Mouse (Mus musculus) heart, embryonic 11.5 days (tissue): ENCODE measurements at regions not wholly inside any gene's neighbourhood (a gene's known extent, or its start where the extent isn't known, plus 50 kb on each side); places are given as distances from the start of the nearest gene placed in this dataset.
A peak's percentile ranks its signal among the peaks of the same experiment; 100 is the strongest.

Source experiments
- ATAC-seq: fragments of 200-750 bp; cut with Nextera tagmentation; replicated peaks from 2 replicates; pipeline ENCODE4 v1.8.0; 2017; ENCODE audit warnings: moderate library complexity; ENCODE audit not compliant: insufficient number of reproducible peaks, low FRiP score, low TSS enrichment
- H3K27ac ChIP-seq: fragments of 300-500 bp; sonication (generic); 2 replicates; pipeline ENCODE4 v1.5.1; 2014; ENCODE audit warnings: mild to moderate bottlenecking, low read depth, low read length
- H3K27me3 ChIP-seq: fragments of 300-500 bp; sonication (generic); 2 replicates; pipeline ENCODE4 v1.6.1; 2014; ENCODE audit warnings: mild to moderate bottlenecking, low read length, mixed read lengths; ENCODE audit not compliant: control insufficient read depth, insufficient read depth
- H3K36me3 ChIP-seq: fragments of 300-500 bp; sonication (generic); 2 replicates; pipeline ENCODE4 v1.6.1; 2014; ENCODE audit warnings: mild to moderate bottlenecking, low read length, moderate library complexity, mixed read lengths; ENCODE audit not compliant: control insufficient read depth, insufficient read depth
- H3K4me1 ChIP-seq: fragments of 300-500 bp; sonication (generic); 2 replicates; pipeline ENCODE4 v1.6.1; 2014; ENCODE audit warnings: low read length; ENCODE audit not compliant: control insufficient read depth, insufficient read depth
- H3K4me2 ChIP-seq: fragments of 300-500 bp; sonication (generic); 2 replicates; pipeline ENCODE4 v1.6.1; 2014; ENCODE audit warnings: mild to moderate bottlenecking, moderate library complexity
- H3K4me3 ChIP-seq: fragments of 300-500 bp; sonication (generic); 2 replicates; pipeline ENCODE4 v1.5.1; 2014; ENCODE audit warnings: low read depth, low read length
- H3K9ac ChIP-seq: fragments of 300-500 bp; sonication (generic); 2 replicates; pipeline ENCODE4 v1.6.1; 2014; ENCODE audit warnings: mild to moderate bottlenecking, low read depth, low read length, moderate library complexity
- H3K9me3 ChIP-seq: fragments of 300-500 bp; sonication (generic); replicated peaks from 2 replicates; pipeline ENCODE4 v1.6.1; 2016; ENCODE audit warnings: low read length; ENCODE audit not compliant: control insufficient read depth
- WGBS: fragments of 180-500 bp; shearing (Covaris S2); extraction: QIAGEN DNeasy Blood & Tissue Kit; methylation state at CpG from one replicate; pipeline ENCODE4 v1.1.7; 2014; ENCODE audit not compliant: insufficient replicate concordance; 5-methylcytosine and 5-hydroxymethylcytosine counted together

- Histone ChIP-seq H3K9ac (no peak overlapping the region), H3K36me3 (no peaks in the 10 kb centered on the region), H3K9me3 (no peaks in the 10 kb centered on the region), H3K4me2 (0 out of 2 replicates have a peak overlapping the region, but pooled peaks have one; percentile 7), H3K27ac (peak overlapping the region; percentile 85), H3K4me1 (peaks cover 10% of the 10 kb centered on the region), H3K27me3 (no peaks in the 10 kb centered on the region), H3K4me3 (no peak overlapping the region)
- ATAC-seq = no peak
- 19% methylated on average over 8 of the region's 8 CpGs for WGBS
These were observed 153.5 kb upstream of the Phactr1 start for GRCm38 (mm10) chr13:42526966-42527365.

GRCm38 (mm10) chr13:42528169-42528568, 152.3 kb upstream of the Phactr1 start:
- Histone ChIP-seq H3K27ac (no peak overlapping the region), H3K36me3 (no peaks in the 10 kb centered on the region), H3K9me3 (no peaks in the 10 kb centered on the region), H3K9ac (no peak overlapping the region), H3K4me1 (peaks cover 10% of the 10 kb centered on the region), H3K27me3 (no peaks in the 10 kb centered on the region), H3K4me2 (no peak overlapping the region), H3K4me3 (no peak overlapping the region)
- ATAC-seq = no peak
- WGBS = 76% methylated on average over 2 of the region's 2 CpGs

- Histone ChIP-seq H3K27ac (no peak overlapping the region), H3K4me3 (no peak overlapping the region), H3K27me3 (no peaks in the 10 kb centered on the region), H3K36me3 (no peaks in the 10 kb centered on the region), H3K4me2 (no peak overlapping the region), H3K4me1 (no peaks in the 10 kb centered on the region), H3K9ac (no peak overlapping the region), H3K9me3 (peaks cover 6% of the 10 kb centered on the region; the same call in 1 of the 2 replicates)
- WGBS = 56% methylated on average over 7 of the region's 7 CpGs
- ATAC-seq = no peak
These were observed 143.8 kb upstream of the Phactr1 start for GRCm38 (mm10) chr13:42536501-42537210.

- H3K27ac ChIP-seq = no peak overlapping the region
- 71% methylated on average over 2 of the region's 2 CpGs for WGBS
- H3K9me3 ChIP-seq = peaks cover 6% of the 10 kb centered on the region; the same call in 1 of the 2 replicates
- no peak for ATAC-seq
- H3K4me2 ChIP-seq = no peak overlapping the region
- no peaks in the 10 kb centered on the region for H3K27me3 ChIP-seq
- H3K9ac ChIP-seq = no peak overlapping the region
- H3K4me3 ChIP-seq = no peak overlapping the region
- H3K4me1 ChIP-seq = no peaks in the 10 kb centered on the region
- no peaks in the 10 kb centered on the region for H3K36me3 ChIP-seq
These were observed 142.4 kb upstream of the Phactr1 start for GRCm38 (mm10) chr13:42538046-42538445.

GRCm38 (mm10) chr13:42544536-42545094, 135.8 kb upstream of the Phactr1 start:
- Histone ChIP-seq H3K36me3 (no peaks in the 10 kb centered on the region), H3K4me2 (no peak overlapping the region), H3K27ac (no peak overlapping the region), H3K4me3 (no peak overlapping the region), H3K9me3 (peaks cover 6% of the 10 kb centered on the region; the same call in 1 of the 2 replicates), H3K9ac (no peak overlapping the region), H3K4me1 (peaks cover 4% of the 10 kb centered on the region; the same call in 1 of the 2 replicates), H3K27me3 (no peaks in the 10 kb centered on the region)
- ATAC-seq = no peak
- WGBS = 64% methylated on average over 4 of the region's 4 CpGs

GRCm38 (mm10) chr13:42546389-42546788, 134.0 kb upstream of the Phactr1 start:
- Histone ChIP-seq H3K4me2 (no peak overlapping the region), H3K36me3 (no peaks in the 10 kb centered on the region), H3K9ac (no peak overlapping the region), H3K27ac (no peak overlapping the region), H3K9me3 (peaks cover under 1% of the 10 kb centered on the region; the same call in 1 of the 2 replicates), H3K4me1 (peaks cover 4% of the 10 kb centered on the region; the same call in 1 of the 2 replicates), H3K27me3 (no peaks in the 10 kb centered on the region), H3K4me3 (no peak overlapping the region)
- ATAC-seq = no peak
- WGBS = 68% methylated on average over 4 of the region's 4 CpGs

GRCm38 (mm10) chr13:42546851-42547250, 133.6 kb upstream of the Phactr1 start:
- no peak overlapping the region for H3K4me2 ChIP-seq
- H3K4me1 ChIP-seq = peaks cover 4% of the 10 kb centered on the region; the same call in 1 of the 2 replicates
- no peaks in the 10 kb centered on the region for H3K9me3 ChIP-seq
- no peaks in the 10 kb centered on the region for H3K27me3 ChIP-seq
- no peak for ATAC-seq
- WGBS = 86% methylated on average over 10 of the region's 10 CpGs
- H3K27ac ChIP-seq = no peak overlapping the region
- H3K36me3 ChIP-seq = no peaks in the 10 kb centered on the region
- H3K9ac ChIP-seq = no peak overlapping the region
- no peak overlapping the region for H3K4me3 ChIP-seq

GRCm38 (mm10) chr13:42549021-42549559, 131.3 kb upstream of the Phactr1 start:
- H3K27me3 ChIP-seq = no peaks in the 10 kb centered on the region
- H3K4me2 ChIP-seq = no peak overlapping the region
- no peak overlapping the region for H3K4me3 ChIP-seq
- H3K9me3 ChIP-seq = no peaks in the 10 kb centered on the region
- no peaks in the 10 kb centered on the region for H3K36me3 ChIP-seq
- H3K9ac ChIP-seq = no peak overlapping the region
- WGBS = 40% methylated on average over 5 of the region's 5 CpGs
- no peak overlapping the region for H3K27ac ChIP-seq
- peaks cover 4% of the 10 kb centered on the region; the same call in 1 of the 2 replicates for H3K4me1 ChIP-seq
- no peak for ATAC-seq
